Mouse (Mus musculus) forebrain, embryonic 15.5 days (tissue): ENCODE measurements around the gene Mrps12. TPM values are rescaled to one million over a fixed set of nuclear protein-coding genes. Genes with fewer than 3 reads are reported as not detected.
A peak's percentile ranks its signal among the peaks of the same experiment; 100 is the strongest.

Experiments used
- ATAC-seq: fragments of 200-750 bp; cut with Nextera tagmentation; replicated peaks from 2 replicates; pipeline ENCODE4 v1.8.0; 2017; ENCODE audit warnings: mild to moderate bottlenecking, moderate TSS enrichment, moderate library complexity
- H3K27ac ChIP-seq: fragments of 300-500 bp; sonication (generic); replicated peaks from 2 replicates; pipeline ENCODE4 v1.5.1; 2015; ENCODE audit warnings: mild to moderate bottlenecking, inconsistent platforms
- H3K27me3 ChIP-seq: fragments of 300-500 bp; sonication (generic); 2 replicates; pipeline ENCODE4 v1.6.1; 2015; ENCODE audit warnings: inconsistent platforms
- H3K36me3 ChIP-seq: fragments of 300-500 bp; sonication (generic); 2 replicates; pipeline ENCODE4 v1.6.1; 2015; ENCODE audit warnings: mild to moderate bottlenecking, inconsistent platforms
- H3K4me1 ChIP-seq: fragments of 300-500 bp; sonication (generic); 2 replicates; pipeline ENCODE4 v1.6.1; 2015; ENCODE audit warnings: inconsistent platforms
- H3K4me2 ChIP-seq: fragments of 300-500 bp; sonication (generic); replicated peaks from 2 replicates; pipeline ENCODE4 v1.6.1; 2015; ENCODE audit warnings: mild to moderate bottlenecking, inconsistent platforms
- H3K4me3 ChIP-seq: fragments of 300-500 bp; sonication (generic); 2 replicates; pipeline ENCODE4 v1.5.1; 2015; ENCODE audit warnings: mild to moderate bottlenecking, inconsistent platforms
- H3K9ac ChIP-seq: fragments of 300-500 bp; sonication (generic); replicated peaks from 2 replicates; pipeline ENCODE4 v1.6.1; 2015; ENCODE audit warnings: mild to moderate bottlenecking, inconsistent platforms
- H3K9me3 ChIP-seq: fragments of 300-500 bp; sonication (generic); 2 replicates; pipeline ENCODE4 v1.6.1; 2016; ENCODE audit warnings: inconsistent platforms
- WGBS: fragments of 180-500 bp; shearing (Covaris S2); methylation state at CpG from one replicate; pipeline ENCODE4 v1.1.7; 2015; ENCODE audit warnings: mixed read lengths; 5-methylcytosine and 5-hydroxymethylcytosine counted together
- polyA plus RNA-seq: library from polyadenylated mRNA; unstranded; fragments of >200 nt; fragmentation: Nextera tagmentation; extraction: Ambion mirVana; gene quantifications from 2 replicates; pipeline ENCODE4 v1.2.1, GENCODE M21; 2015

Gene Mrps12
- polyA plus RNA-seq, 1 experiment from 2014 or later = 109 TPM

DNA sequence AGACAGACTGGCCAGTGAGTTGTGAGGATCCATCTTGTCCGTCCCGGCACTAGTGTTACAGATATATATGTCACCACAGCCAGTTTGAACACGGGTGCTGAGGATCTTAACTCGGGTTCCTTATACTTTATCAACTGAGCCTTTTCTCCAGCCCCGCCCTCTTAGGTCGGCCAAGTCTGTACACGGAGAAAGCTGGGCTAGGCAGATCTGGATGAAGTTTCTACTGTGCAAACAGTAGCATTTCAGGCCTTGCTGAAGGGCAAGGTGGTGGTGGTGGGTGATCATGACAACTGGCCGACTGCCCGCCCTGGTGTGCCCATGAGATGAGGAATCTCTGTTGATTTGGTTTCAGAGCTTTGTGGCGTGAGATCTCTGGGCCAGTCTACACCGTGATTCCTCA lies 44.3 kb downstream of the Mrps12 start:
- H3K9ac ChIP-seq = no peak overlapping the region
- ATAC-seq = no peak
- peaks cover 12% of the 10 kb centered on the region for H3K4me1 ChIP-seq
- no peak overlapping the region for H3K4me3 ChIP-seq
- no peaks in the 10 kb centered on the region for H3K36me3 ChIP-seq
- H3K27ac ChIP-seq = no peak overlapping the region
- H3K9me3 ChIP-seq = no peaks in the 10 kb centered on the region
- H3K4me2 ChIP-seq = no peak overlapping the region
- 95% methylated on average over 11 of the region's 11 CpGs for WGBS
- H3K27me3 ChIP-seq = peaks cover 15% of the 10 kb centered on the region

GRCm38 (mm10) chr7:28694966-28695511 lies 46.6 kb downstream of the Mrps12 start:
- Histone ChIP-seq H3K27me3 (peaks cover 15% of the 10 kb centered on the region), H3K9me3 (no peaks in the 10 kb centered on the region), H3K36me3 (no peaks in the 10 kb centered on the region), H3K27ac (no peak overlapping the region), H3K4me1 (peaks cover 12% of the 10 kb centered on the region), H3K4me3 (no peak overlapping the region), H3K4me2 (no peak overlapping the region), H3K9ac (no peak overlapping the region)
- 44% methylated on average over 8 of the region's 8 CpGs for WGBS
- ATAC-seq = no peak

GRCm38 (mm10) chr7:28694423-28694822 lies 47.2 kb downstream of the Mrps12 start:
- Histone ChIP-seq H3K4me3 (no peak overlapping the region), H3K4me2 (no peak overlapping the region; the same call in 1 of the 2 replicates), H3K9ac (no peak overlapping the region), H3K36me3 (no peaks in the 10 kb centered on the region), H3K9me3 (no peaks in the 10 kb centered on the region), H3K27me3 (peaks cover 15% of the 10 kb centered on the region), H3K27ac (no peak overlapping the region), H3K4me1 (peaks cover 12% of the 10 kb centered on the region)
- ATAC-seq = no peak
- WGBS = 4% methylated on average over 14 of the region's 14 CpGs

DNA sequence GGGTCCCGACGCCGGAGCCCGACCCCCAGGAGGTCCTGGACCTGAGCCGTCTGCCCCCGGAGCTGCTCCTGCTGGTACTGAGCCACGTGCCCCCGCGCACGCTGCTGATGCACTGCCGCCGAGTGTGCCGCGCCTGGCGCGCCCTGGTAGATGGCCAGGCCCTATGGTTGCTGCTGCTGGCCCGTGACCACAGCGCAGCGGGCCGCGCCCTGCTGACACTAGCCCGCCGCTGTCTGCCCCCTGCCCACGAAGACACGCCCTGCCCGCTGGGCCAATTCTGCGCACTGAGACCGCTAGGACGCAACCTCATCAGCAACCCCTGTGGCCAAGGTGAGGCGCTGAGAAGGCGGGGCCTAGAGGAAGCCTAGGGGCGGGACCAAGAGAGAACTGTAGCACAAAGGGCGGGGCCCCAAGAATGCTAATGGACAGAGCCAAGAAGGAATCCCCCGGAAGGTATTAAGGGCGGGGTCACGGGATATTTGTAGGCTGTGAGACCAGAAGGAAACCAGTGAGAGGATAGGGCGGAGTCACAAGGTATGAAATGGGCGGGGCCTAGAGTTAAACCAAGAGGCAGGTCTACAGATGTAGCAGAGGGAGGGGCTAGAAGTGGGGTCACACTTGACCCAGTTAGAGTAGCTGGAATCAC lies 48.2 kb downstream of the Mrps12 start:
- Histone ChIP-seq H3K27me3 (peaks cover 15% of the 10 kb centered on the region), H3K4me3 (peak overlapping the region; percentile 57), H3K36me3 (no peaks in the 10 kb centered on the region), H3K27ac (no peak overlapping the region), H3K9me3 (no peaks in the 10 kb centered on the region), H3K4me2 (peak overlapping the region; percentile 85), H3K4me1 (peaks cover 12% of the 10 kb centered on the region), H3K9ac (peak overlapping the region; percentile 50)
- under 1% methylated on average over 38 of the region's 38 CpGs for WGBS
- ATAC-seq = peak; percentile 83

DNA sequence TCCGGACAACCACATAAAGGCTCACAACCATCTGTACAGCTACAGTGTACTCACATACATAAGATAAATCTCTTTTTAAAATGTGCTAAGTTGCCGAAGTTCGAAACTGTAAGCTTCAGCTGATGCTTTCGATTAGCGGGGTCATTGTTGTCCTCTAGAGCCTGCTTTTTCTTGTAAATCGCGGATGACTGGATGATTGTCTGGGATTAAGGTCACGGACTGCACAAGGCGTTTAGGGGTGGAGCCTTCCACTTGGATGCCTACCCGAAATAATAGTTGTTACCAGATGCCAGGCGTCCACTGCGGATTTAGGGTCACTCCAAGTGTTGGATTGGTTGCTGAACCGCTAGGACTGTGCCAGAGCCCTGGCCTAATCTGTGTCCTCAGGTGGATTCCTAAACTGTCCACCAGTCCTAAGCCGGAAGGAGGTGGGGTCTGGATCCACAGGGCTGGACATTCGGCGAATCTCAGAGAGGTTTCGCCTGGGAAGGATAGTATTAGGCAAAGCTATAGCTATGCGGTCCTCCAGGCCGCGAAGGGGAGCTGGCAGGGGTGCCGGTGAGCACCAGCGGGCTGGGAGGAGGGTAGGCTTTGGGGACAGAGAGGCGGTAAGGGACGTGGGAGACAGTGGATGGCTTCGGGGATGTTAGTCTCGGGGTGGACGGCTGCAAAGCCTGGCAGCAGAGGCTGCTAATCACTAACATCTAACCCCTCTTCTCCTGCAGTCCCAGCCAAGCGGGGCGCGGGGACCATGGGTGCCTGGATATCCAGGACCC lies 48.9 kb downstream of the Mrps12 start, which contains the start of gene Fbxo27:
Gene Fbxo27 (plus strand): TSS at position 305 of the 776 bp plus-strand sequence.
- H3K4me1 ChIP-seq = peaks cover 12% of the 10 kb centered on the region
- H3K36me3 ChIP-seq = no peaks in the 10 kb centered on the region
- H3K4me2 ChIP-seq = peak within 1 kb of the TSS; percentile 85
- H3K9me3 ChIP-seq = no peaks in the 10 kb centered on the region
- peak; percentile 67 for ATAC-seq
- H3K27ac ChIP-seq = no peak within 1 kb of the TSS
- peak within 1 kb of the TSS; percentile 57 for H3K4me3 ChIP-seq
- peak within 1 kb of the TSS; percentile 50 for H3K9ac ChIP-seq
- WGBS = 16% methylated on average over 30 of the region's 30 CpGs
- peaks cover 15% of the 10 kb centered on the region for H3K27me3 ChIP-seq

DNA sequence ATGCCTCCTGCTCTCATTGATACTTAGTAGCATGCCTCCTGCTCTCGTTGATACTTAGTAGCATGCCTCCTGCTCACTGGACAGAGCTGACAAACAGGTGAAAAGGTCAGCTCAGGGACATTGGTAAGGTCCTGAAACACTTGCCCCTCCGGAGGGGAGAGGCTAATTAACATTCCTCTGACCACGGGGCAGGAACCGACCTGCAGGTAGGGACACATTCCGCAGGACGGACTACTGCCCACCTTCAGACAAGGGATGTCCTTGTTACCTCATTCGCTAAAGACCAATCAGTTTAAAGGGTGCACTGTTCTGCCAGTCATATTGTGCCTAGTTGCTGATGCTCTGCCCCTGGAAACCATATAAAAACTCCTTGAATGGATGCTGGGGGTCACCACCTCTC lies 50.5 kb downstream of the Mrps12 start:
- Histone ChIP-seq H3K4me3 (no peak overlapping the region), H3K36me3 (no peaks in the 10 kb centered on the region), H3K27me3 (peaks cover 15% of the 10 kb centered on the region), H3K27ac (no peak overlapping the region), H3K9ac (no peak overlapping the region), H3K9me3 (no peaks in the 10 kb centered on the region), H3K4me1 (peaks cover 12% of the 10 kb centered on the region), H3K4me2 (no peak overlapping the region)
- 73% methylated on average over 7 of the region's 7 CpGs for WGBS
- no peak for ATAC-seq

Other genes starting within 250 kb of the Mrps12 start
- not detected in 2 replicates for gene Ifnl2, start 231.4 kb downstream of the Mrps12 start, polyA plus RNA-seq
- not detected in 2 replicates for gene Ifnl3, start 219.0 kb downstream of the Mrps12 start, polyA plus RNA-seq
- gene Sycn, start 200.9 kb downstream of the Mrps12 start, polyA plus RNA-seq = not detected in 2 replicates
- gene Nccrp1, start 194.6 kb downstream of the Mrps12 start, polyA plus RNA-seq = not detected in 2 replicates
- 24.3 and 25.7 TPM in 2 replicates for gene Samd4b, start 143.7 kb downstream of the Mrps12 start, polyA plus RNA-seq
- 28.9 and 30.0 TPM in 2 replicates for gene Pak4, start 143.6 kb downstream of the Mrps12 start, polyA plus RNA-seq
- not detected in 2 replicates for gene Acp7, start 110.5 kb downstream of the Mrps12 start, polyA plus RNA-seq
- 6.3 TPM in 2 replicates for gene Fbxo27, start 49.0 kb downstream of the Mrps12 start, polyA plus RNA-seq
- 3.3 and 3.8 TPM in 2 replicates for gene Fbxo17, start 25.0 kb downstream of the Mrps12 start, polyA plus RNA-seq
- 18.5 and 18.6 TPM in 2 replicates for gene Sars2, start 172 bp upstream of the Mrps12 start, polyA plus RNA-seq
- 0.27 TPM in 1 of 2 replicates, not detected in the other for gene Ccer2, start 14.4 kb upstream of the Mrps12 start, polyA plus RNA-seq
- gene Sirt2, start 24.9 kb upstream of the Mrps12 start, polyA plus RNA-seq = 105 and 109 TPM in 2 replicates
- 59.0 and 62.0 TPM in 2 replicates for gene Nfkbib, start 25.7 kb upstream of the Mrps12 start, polyA plus RNA-seq
- 1.8 and 2.5 TPM in 2 replicates for gene Rinl, start 47.1 kb upstream of the Mrps12 start, polyA plus RNA-seq
- gene Hnrnpl, start 66.7 kb upstream of the Mrps12 start, polyA plus RNA-seq = 231 and 243 TPM in 2 replicates
- gene Ech1, start 83.4 kb upstream of the Mrps12 start, polyA plus RNA-seq = 85.2 and 86.5 TPM in 2 replicates
- gene Lgals4, start 92.0 kb upstream of the Mrps12 start, polyA plus RNA-seq = 4.2 and 4.9 TPM in 2 replicates
- 2.6 and 3.5 TPM in 2 replicates for gene Lgals7, start 122.0 kb upstream of the Mrps12 start, polyA plus RNA-seq
- gene Capn12, start 139.6 kb upstream of the Mrps12 start, polyA plus RNA-seq = 0.57 and 0.80 TPM in 2 replicates
- gene Actn4, start 220.5 kb upstream of the Mrps12 start, polyA plus RNA-seq = 134 TPM in 2 replicates
- gene Eif3k, start 240.0 kb upstream of the Mrps12 start, polyA plus RNA-seq = 303 and 307 TPM in 2 replicates
- 5.5 and 7.7 TPM in 2 replicates for gene Map4k1, start 240.2 kb upstream of the Mrps12 start, polyA plus RNA-seq